Mouse (Mus musculus) heart, embryonic 14.5 days (tissue): ENCODE results near the gene Stam2. TPM values are rescaled to one million over a fixed set of nuclear protein-coding genes. Genes with fewer than 3 reads are reported as not detected.

Experiments
- ATAC-seq: fragments of 200-750 bp; cut with Nextera tagmentation; 2 replicates; pipeline ENCODE4 v1.8.0; 2017; ENCODE audit warnings: low read depth, moderate TSS enrichment; ENCODE audit not compliant: insufficient number of reproducible peaks, insufficient read depth, low FRiP score
- H3K27ac ChIP-seq, 2 experiments: fragments of 200-500 bp in 1 of 2; fragments of 300-500 bp in 1 of 2; sonication (generic) in 1 of 2; replicated peaks in 1 of 2; 2 replicates each; pipeline ENCODE4 v1.5.1; 2012 to 2014; ENCODE audit warnings: low read depth in 2 of 2, low read length in 2 of 2, control low read depth in 1 of 2, mild to moderate bottlenecking in 1 of 2, mixed read lengths in 1 of 2; ENCODE audit not compliant: control insufficient read depth in 1 of 2, insufficient read depth in 1 of 2
- H3K27me3 ChIP-seq: fragments of 300-500 bp; sonication (generic); 2 replicates; pipeline ENCODE4 v1.6.1; 2014; ENCODE audit warnings: mild to moderate bottlenecking, low read length, control low read depth; ENCODE audit not compliant: control insufficient read depth, insufficient read depth
- H3K36me3 ChIP-seq: fragments of 300-500 bp; sonication (generic); 2 replicates; pipeline ENCODE4 v1.6.1; 2014; ENCODE audit warnings: mild to moderate bottlenecking, control low read depth, low read length, mixed read lengths; ENCODE audit not compliant: control insufficient read depth, insufficient read depth
- H3K4me1 ChIP-seq, 2 experiments: fragments of 200-500 bp in 1 of 2; fragments of 300-500 bp in 1 of 2; sonication (generic) in 1 of 2; 2 replicates each; pipeline ENCODE4 v1.6.1; 2012 to 2014; ENCODE audit warnings: low read length in 2 of 2, control low read depth in 1 of 2, mixed read lengths in 1 of 2; ENCODE audit not compliant: control insufficient read depth in 2 of 2, insufficient read depth in 2 of 2
- H3K4me2 ChIP-seq: fragments of 300-500 bp; sonication (generic); 2 replicates; pipeline ENCODE4 v1.6.1; 2014; ENCODE audit warnings: mild to moderate bottlenecking, low read length
- H3K4me3 ChIP-seq, 2 experiments: fragments of 200-500 bp in 1 of 2; fragments of 300-500 bp in 1 of 2; sonication (generic) in 1 of 2; 2 replicates each; pipeline ENCODE4 v1.5.1; 2012 to 2014; ENCODE audit warnings: low read length in 2 of 2, mild to moderate bottlenecking in 2 of 2, control low read depth in 1 of 2, low read depth in 1 of 2, moderate library complexity in 1 of 2; ENCODE audit not compliant: control insufficient read depth in 1 of 2, insufficient read depth in 1 of 2
- H3K9ac ChIP-seq: fragments of 300-500 bp; sonication (generic); 2 replicates; pipeline ENCODE4 v1.6.1; 2014; ENCODE audit warnings: mild to moderate bottlenecking, low read length
- H3K9me3 ChIP-seq: fragments of 300-500 bp; sonication (generic); 2 replicates; pipeline ENCODE4 v1.6.1; 2016; ENCODE audit warnings: low read length, control low read depth; ENCODE audit not compliant: control insufficient read depth
- WGBS: fragments of 180-500 bp; shearing (Covaris S2); extraction: QIAGEN DNeasy Blood & Tissue Kit; methylation state at CpG from one replicate; pipeline ENCODE4 v1.1.7; 2014; 5-methylcytosine and 5-hydroxymethylcytosine counted together
- polyA plus RNA-seq: library from polyadenylated mRNA; unstranded; fragments of >200 nt; fragmentation: Nextera tagmentation; extraction: Ambion mirVana; gene quantifications from 2 replicates; pipeline ENCODE4 v1.2.1, GENCODE M21; 2014

Gene Stam2
- polyA plus RNA-seq, 1 experiment from 2014 or later = 35.3 TPM

- Histone ChIP-seq H3K9me3 (no peaks in the 10 kb centered on the region), H3K9ac (no peak overlapping the region), H3K27me3 (no peaks in the 10 kb centered on the region), H3K27ac (no peak overlapping the region), H3K36me3 (peaks cover 9% of the 10 kb centered on the region), H3K4me3 (no peak overlapping the region), H3K4me1 (no peaks in the 10 kb centered on the region; a peak in 1 of 4 replicates), H3K4me2 (no peak overlapping the region)
- WGBS = 83% methylated on average over 13 of the region's 13 CpGs
- ATAC-seq = no peak
Measured at GRCm38 (mm10) chr2:52720231-52721025, 21.7 kb downstream of the Stam2 start.

- H3K9ac ChIP-seq = no peak overlapping the region
- H3K4me1 ChIP-seq = no peaks in the 10 kb centered on the region; a peak in 1 of 4 replicates
- no peaks in the 10 kb centered on the region for H3K9me3 ChIP-seq
- ATAC-seq = no peak
- no peak overlapping the region for H3K4me3 ChIP-seq
- no peak overlapping the region for H3K4me2 ChIP-seq
- no peaks in the 10 kb centered on the region for H3K27me3 ChIP-seq
- H3K27ac ChIP-seq = 0 out of 4 replicates have a peak overlapping the region, but pooled peaks of 1 of the 2 experiments have one; percentile 0
- H3K36me3 ChIP-seq = peaks cover 40% of the 10 kb centered on the region
- 65% methylated on average over 5 of the region's 5 CpGs for WGBS
Measured at GRCm38 (mm10) chr2:52717076-52717475, 25.0 kb downstream of the Stam2 start.

GRCm38 (mm10) chr2:52715538-52715937, 26.5 kb downstream of the Stam2 start:
- H3K4me2 ChIP-seq = no peak overlapping the region
- no peaks in the 10 kb centered on the region for H3K27me3 ChIP-seq
- no peak overlapping the region for H3K9ac ChIP-seq
- H3K36me3 ChIP-seq = peaks cover 43% of the 10 kb centered on the region
- no peak overlapping the region for H3K4me3 ChIP-seq
- H3K4me1 ChIP-seq = no peaks in the 10 kb centered on the region; a peak in 1 of 4 replicates
- 92% methylated on average over 6 of the region's 6 CpGs for WGBS
- no peak for ATAC-seq
- no peaks in the 10 kb centered on the region for H3K9me3 ChIP-seq
- H3K27ac ChIP-seq = no peak overlapping the region

GRCm38 (mm10) chr2:52714111-52714510, 28.0 kb downstream of the Stam2 start:
- peaks cover 57% of the 10 kb centered on the region for H3K36me3 ChIP-seq
- no peak overlapping the region for H3K4me3 ChIP-seq
- H3K9me3 ChIP-seq = no peaks in the 10 kb centered on the region
- no peak overlapping the region for H3K27ac ChIP-seq
- no peaks in the 10 kb centered on the region; a peak in 1 of 4 replicates for H3K4me1 ChIP-seq
- 97% methylated on average over 4 of the region's 4 CpGs for WGBS
- no peak overlapping the region for H3K9ac ChIP-seq
- H3K27me3 ChIP-seq = no peaks in the 10 kb centered on the region
- H3K4me2 ChIP-seq = no peak overlapping the region
- no peak for ATAC-seq

- no peak overlapping the region for H3K4me2 ChIP-seq
- H3K9me3 ChIP-seq = no peaks in the 10 kb centered on the region
- H3K36me3 ChIP-seq = peaks cover 76% of the 10 kb centered on the region
- no peak overlapping the region for H3K9ac ChIP-seq
- ATAC-seq = no peak
- no peaks in the 10 kb centered on the region for H3K27me3 ChIP-seq
- no peak overlapping the region for H3K27ac ChIP-seq
- no peak overlapping the region for H3K4me3 ChIP-seq
- H3K4me1 ChIP-seq = no peaks in the 10 kb centered on the region
- WGBS = 88% methylated on average over 2 of the region's 2 CpGs
Measured at GRCm38 (mm10) chr2:52710804-52711203, 31.3 kb downstream of the Stam2 start.

- WGBS = 89% methylated on average over 5 of the region's 5 CpGs
- Histone ChIP-seq H3K4me3 (no peak overlapping the region), H3K36me3 (peaks cover 71% of the 10 kb centered on the region), H3K4me1 (peaks cover 0 to 5% of the 10 kb centered on the region in 2 experiments; a peak in 2 of 4 replicates), H3K27ac (no peak overlapping the region), H3K4me2 (no peak overlapping the region), H3K9me3 (no peaks in the 10 kb centered on the region), H3K27me3 (no peaks in the 10 kb centered on the region), H3K9ac (no peak overlapping the region)
- ATAC-seq = no peak
Measured at GRCm38 (mm10) chr2:52709417-52709816, 32.7 kb downstream of the Stam2 start.

GRCm38 (mm10) chr2:52701368-52702036, 40.6 kb downstream of the Stam2 start:
- WGBS = 90% methylated on average over 11 of the region's 11 CpGs
- Histone ChIP-seq H3K36me3 (peaks cover 58% of the 10 kb centered on the region), H3K9ac (no peak overlapping the region), H3K4me2 (no peak overlapping the region), H3K4me3 (no peak overlapping the region), H3K4me1 (peaks cover 0 to 5% of the 10 kb centered on the region in 2 experiments; a peak in 2 of 4 replicates), H3K27ac (no peak overlapping the region), H3K9me3 (no peaks in the 10 kb centered on the region), H3K27me3 (no peaks in the 10 kb centered on the region)
- ATAC-seq = no peak
